Mouse (Mus musculus) E14TG2a.4 (cell line): ENCODE measurements around the gene Twsg1.

Experiments
- CTCF ChIP-seq: conservative IDR thresholded peaks from 2 replicates; pipeline ENCODE4 v1.5.1; 2014; ENCODE audit warnings: low read length
- NANOG ChIP-seq: IDR thresholded peaks from 2 replicates; pipeline ENCODE4 v1.6.1; 2014; ENCODE audit warnings: borderline replicate concordance, low read length, mixed read lengths

- TF ChIP-seq CTCF (no peak), NANOG (no peak)
Observed at GRCm38 (mm10) chr17:65872051-65872450, 79.0 kb downstream of the Twsg1 start.
